Mouse (Mus musculus) heart, adult 18-20 months (tissue): Measurements from ENCODE around the gene Cd93. TPM values are rescaled to one million over a fixed set of nuclear protein-coding genes. Genes with fewer than 3 reads are reported as not detected.

Source experiments
- DNase-seq, 2 experiments: peaks; one replicate each; pipeline ENCODE4 v3.0.0; 2021 to 2022; ENCODE audit warnings: mixed read lengths in 1 of 2
- total RNA-seq, 2 experiments: library from RNA; stranded (reverse); gene quantifications; 2 replicates each; pipeline ENCODE4 v1.2.3; 2021

Gene Cd93
- total RNA-seq, 2 experiments from 2014 or later, result 31.2 to 41.1 TPM

- DNase-seq, result peak; percentile 20 to 43
These were observed 653 bp downstream of the Cd93 start for GRCm38 (mm10) chr2:148442710-148443109.

DNA sequence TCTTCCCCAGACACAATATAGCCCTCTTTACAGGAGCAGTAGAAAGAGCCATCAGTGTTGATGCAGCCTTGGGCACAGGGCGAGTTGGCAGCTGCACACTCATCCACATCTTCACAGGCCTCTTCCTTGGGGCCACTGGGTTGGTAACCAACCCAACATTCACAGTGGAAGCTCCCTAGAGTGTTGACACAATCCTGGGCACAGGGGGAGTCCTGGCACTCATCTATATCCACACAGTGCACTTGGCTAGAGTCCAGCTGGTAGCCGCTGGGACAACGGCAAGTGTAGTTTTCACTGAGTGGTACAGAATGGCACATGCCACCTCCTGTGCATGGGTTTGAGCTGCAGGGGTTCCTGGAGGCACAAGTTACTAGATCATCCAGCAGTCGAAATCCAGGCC, 1.2 kb downstream of the Cd93 start:
- DNase-seq, result peak; percentile 21 to 45

DNA sequence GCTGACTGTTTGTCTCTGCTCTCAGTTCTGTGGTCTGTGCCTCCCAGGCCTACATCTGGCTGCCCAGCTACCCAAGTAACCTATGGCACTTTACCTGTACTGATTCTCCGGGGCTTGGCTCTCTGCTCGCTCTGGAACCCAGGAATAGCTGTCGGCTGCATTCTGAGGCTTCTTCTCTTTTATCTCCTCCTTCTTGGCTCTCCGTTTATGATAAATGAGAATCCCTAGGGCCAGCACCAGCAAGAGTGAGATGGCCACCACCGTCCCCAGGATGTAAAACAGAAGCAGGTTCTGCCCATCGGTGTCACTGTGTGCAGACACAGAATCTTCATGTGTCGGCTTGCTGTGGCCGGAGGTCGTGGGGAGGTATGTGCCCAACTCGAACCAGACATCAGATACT, 1.9 kb downstream of the Cd93 start:
- no peak for DNase-seq

DNA sequence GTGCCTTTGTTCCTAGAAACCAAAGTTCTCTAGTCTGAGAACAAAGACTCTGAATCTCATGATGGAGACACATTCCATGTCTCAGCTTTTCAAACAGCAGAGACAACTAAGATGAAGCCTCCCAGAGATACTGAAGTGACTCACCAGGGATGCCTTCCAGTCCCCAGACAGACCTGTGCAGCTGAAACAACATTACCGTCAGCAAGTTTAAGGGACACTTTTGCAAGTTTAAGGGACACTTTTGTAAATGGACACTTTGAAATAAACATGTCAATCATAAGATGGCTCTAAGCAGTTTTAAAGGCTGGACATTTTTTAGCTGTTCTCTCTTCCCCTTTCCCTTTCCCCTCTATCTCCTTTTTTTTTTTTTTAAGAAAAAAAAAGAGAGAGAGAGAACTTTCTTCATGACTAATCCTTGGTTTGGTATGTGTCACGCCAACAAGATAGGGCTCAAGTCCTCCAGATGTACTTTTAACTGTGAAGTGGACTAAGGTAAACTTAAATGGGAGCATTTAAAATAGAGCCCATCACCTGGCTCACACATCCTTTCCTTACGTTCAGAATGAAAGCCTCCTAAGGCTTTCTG, 3.6 kb downstream of the Cd93 start:
- DNase-seq, result no peak

GRCm38 (mm10) chr2:148436285-148436684, 7.1 kb downstream of the Cd93 start:
- no peak for DNase-seq

DNA sequence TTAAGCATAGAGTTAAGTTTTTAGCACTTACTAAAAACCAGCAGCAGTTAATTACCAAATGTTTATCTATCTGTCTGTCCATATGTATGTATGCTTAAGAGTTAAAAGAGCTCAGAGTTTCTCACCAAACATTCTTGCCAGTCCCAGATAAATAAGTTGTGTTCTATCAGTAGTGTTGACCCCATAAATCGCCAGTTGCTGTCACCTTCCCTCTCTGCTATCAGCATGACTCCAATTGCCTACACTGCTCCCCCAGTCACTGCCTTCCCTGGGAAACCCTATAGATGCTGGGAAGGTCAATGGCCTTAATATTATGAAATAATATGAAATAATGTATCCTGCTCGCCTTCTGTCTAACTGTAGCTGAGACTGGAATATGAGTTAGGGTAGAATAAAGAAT, 11.0 kb downstream of the Cd93 start:
- no peak for DNase-seq

DNA sequence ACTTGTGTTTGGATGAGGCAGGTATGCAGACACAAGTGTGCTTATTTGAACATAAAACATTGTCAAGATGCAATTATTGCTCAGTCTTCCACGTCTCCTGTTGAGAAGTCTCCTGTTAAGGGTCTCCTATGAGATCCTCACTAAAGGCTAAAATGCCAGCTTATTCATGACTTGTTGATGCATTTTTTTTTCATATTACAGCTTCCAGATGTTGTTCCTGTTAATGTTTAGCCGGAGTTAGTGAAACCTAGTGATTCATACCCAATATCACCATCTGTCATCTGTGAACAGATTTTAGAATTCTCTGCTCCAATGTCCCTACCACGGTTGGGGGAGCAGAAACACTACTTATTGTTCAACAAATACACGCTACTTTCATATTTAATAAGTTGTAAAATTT, 12.4 kb downstream of the Cd93 start:
- DNase-seq, result no peak

DNA sequence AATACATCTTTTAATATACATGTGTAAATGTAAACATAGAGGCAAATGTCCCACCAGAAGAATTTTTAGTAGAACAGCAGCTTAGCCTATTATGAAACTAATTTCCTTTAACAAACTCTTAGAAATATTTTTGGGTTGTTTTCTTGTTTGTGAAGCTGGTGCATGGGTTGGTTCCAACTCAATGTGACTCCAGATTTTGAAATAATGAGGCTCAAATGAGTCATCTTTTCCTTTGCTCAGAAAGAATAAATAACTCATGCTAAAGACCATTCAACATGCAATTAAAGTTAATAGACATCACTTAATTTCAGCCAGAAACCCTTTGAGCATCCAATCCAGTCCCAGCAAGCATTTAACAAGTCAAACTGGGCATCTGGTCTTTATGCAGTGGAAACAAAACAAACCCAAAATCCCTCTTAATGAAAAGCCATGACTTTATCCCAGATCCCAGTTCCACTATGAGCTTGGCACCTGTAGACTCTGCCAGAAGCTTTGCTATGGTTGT, 14.3 kb downstream of the Cd93 start:
- DNase-seq, result peak; percentile 34 to 44

GRCm38 (mm10) chr2:148428523-148428922, 14.8 kb downstream of the Cd93 start:
- DNase-seq, result no peak

GRCm38 (mm10) chr2:148427553-148427952, 15.8 kb downstream of the Cd93 start:
- no peak for DNase-seq

DNA sequence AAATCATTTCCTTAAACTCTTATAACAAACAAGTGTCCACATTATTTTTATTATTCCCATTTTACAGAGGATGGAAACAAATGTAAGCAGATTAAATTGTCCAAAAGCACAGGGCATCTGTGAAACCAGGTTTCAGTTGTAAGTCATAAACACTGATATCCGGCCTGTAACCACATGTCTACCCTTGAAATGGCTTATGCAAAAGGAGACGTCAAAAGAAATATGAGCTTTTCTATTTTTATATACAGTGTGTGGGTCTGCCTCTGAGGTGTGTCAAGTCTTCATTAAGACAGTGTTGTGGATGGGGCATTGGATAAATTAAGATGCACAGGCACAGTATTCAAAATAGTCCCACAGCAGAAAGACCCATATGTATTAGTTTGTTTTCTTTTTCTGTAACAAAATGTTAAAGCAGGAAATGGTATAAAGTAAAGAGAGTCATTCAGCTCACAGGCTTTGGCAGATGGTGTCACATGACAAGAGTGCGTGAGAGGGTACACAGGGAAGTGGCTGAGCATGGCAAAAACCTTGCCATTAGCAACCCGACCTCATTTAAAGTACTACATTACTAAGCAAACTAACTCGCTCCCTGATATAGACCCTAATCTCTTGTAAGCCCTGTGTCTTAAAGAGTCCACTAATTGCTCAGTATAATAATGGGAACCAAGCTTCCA, 17.5 kb downstream of the Cd93 start:
- DNase-seq, result no peak

DNA sequence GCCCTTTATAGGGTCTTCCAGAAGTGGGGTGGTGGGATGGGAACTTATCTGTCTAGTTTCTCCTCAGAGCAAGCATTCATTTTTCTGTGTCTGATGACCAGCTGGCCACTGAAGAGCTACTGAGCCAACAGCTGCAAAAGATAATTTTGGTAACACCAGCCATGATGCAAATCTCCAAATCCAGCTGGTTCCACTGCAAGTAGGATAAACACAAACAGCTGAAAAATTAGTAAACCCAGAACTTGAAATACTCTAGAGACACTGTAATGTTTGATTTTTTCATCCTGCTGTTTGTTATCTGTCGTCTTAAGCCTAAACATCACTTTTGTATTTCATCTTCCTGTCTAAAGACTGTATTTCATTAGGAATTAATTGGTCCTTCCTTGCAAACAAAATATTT, 21.7 kb downstream of the Cd93 start:
- peak in 1 of 2 experiments; percentile 46 for DNase-seq

GRCm38 (mm10) chr2:148421112-148421511, 22.3 kb downstream of the Cd93 start:
- DNase-seq, result no peak

GRCm38 (mm10) chr2:148419776-148420175, 23.6 kb downstream of the Cd93 start:
- DNase-seq, result no peak

- DNase-seq, result no peak
These were observed 24.2 kb downstream of the Cd93 start for GRCm38 (mm10) chr2:148419151-148419550.

GRCm38 (mm10) chr2:148409821-148410220, 33.5 kb downstream of the Cd93 start:
- no peak for DNase-seq

- peak; percentile 91 to 93 for DNase-seq
These were observed 34.2 kb downstream of the Cd93 start for GRCm38 (mm10) chr2:148409141-148409540.

GRCm38 (mm10) chr2:148408761-148409120, 34.6 kb downstream of the Cd93 start:
- no peak for DNase-seq

- peak; percentile 89 to 95 for DNase-seq
These were observed 35.2 kb downstream of the Cd93 start, which contains the start of gene Thbd for GRCm38 (mm10) chr2:148407870-148408760. TSS of gene Thbd (minus strand) at chr2:148408188.

- peak; percentile 71 for DNase-seq
These were observed 36.1 kb downstream of the Cd93 start for GRCm38 (mm10) chr2:148406971-148407869.

- DNase-seq, result peak; percentile 64 to 68
These were observed 37.0 kb downstream of the Cd93 start for GRCm38 (mm10) chr2:148406160-148406970.
